In genomic region chr5:53809115-53809991, GRCm38 (mm10) we compare ENCODE assay signal across 8 mouse cellular contexts. TPM values are rescaled to one million over a fixed set of nuclear protein-coding genes. Genes with fewer than 3 reads are reported as not detected.
DNase-seq lines count a peak whose midpoint lies in the region; ATAC-seq and TF ChIP-seq lines count a peak whose summit lies in the region.

Gene Tbc1d19, plus strand, starts transcription at chr5:53809606.

- H3K36me3 ChIP-seq in hindbrain, postnatal 0 days (ENCODE audit: insufficient read depth, low read length), result no peaks in the 10 kb centered on the region
- no peaks in the 10 kb centered on the region for H3K36me3 ChIP-seq in macrophage (ENCODE audit: inconsistent target)

- DNase-seq in gastrocnemius, adult 8-10 months (ENCODE audit: low spot score in 2 of 2), result peak; percentile 63 to 67
- peak; percentile 95 for DNase-seq in hindbrain, postnatal 0 days (ENCODE audit: low spot score)
- DNase-seq in left cerebral cortex, adult 2 months (ENCODE audit: extremely low spot score in 1 of 2, low spot score in 2 of 2), result peak; percentile 85 to 87
- peak; percentile 61 for DNase-seq in retina, postnatal 7 days (ENCODE audit: low read depth, low spot score)
- DNase-seq in urinary bladder, adult 18-20 months (ENCODE audit: low spot score in 2 of 2), result peak; percentile 68 to 83

- no peak within 1 kb of the TSS for H3K27ac ChIP-seq in cortical plate, adult 2 months (ENCODE audit: insufficient read depth, low read length)
- peak within 1 kb of the TSS; percentile 71 for H3K27ac ChIP-seq in hindbrain, postnatal 0 days
- H3K27ac ChIP-seq in left cerebral cortex, adult 2 months, result peak within 1 kb of the TSS; percentile 20; the same call in 1 of the 2 replicates
- no peak within 1 kb of the TSS for H3K27ac ChIP-seq in macrophage

- H3K9ac ChIP-seq in hindbrain, postnatal 0 days (replicated peaks; ENCODE audit: low read length), result peak within 1 kb of the TSS; percentile 71

- TF ChIP-seq CTCF in cortical plate, adult 2 months (IDR thresholded peaks at IDR 0.05; ENCODE audit: extremely low read depth, insufficient read depth, low read length), result no peak
- no peak for TF ChIP-seq CTCF in hindbrain, postnatal 0 days (IDR thresholded peaks at IDR 0.05; ENCODE audit: low read depth)
- no peak for TF ChIP-seq CTCF in left cerebral cortex, adult 2 months (IDR thresholded peaks at IDR 0.05)

- no peaks in the 10 kb centered on the region for H3K9me3 ChIP-seq in hindbrain, postnatal 0 days (ENCODE audit: low read length)

- 5% methylated on average over 36 of the region's 36 CpGs for WGBS in hindbrain, postnatal 0 days
- 7% methylated on average over 36 of the region's 36 CpGs for WGBS in macrophage (ENCODE audit: missing documents)

- H3K79me2 ChIP-seq in macrophage (ENCODE audit: inconsistent target), result peaks cover 15% of the 10 kb centered on the region; the same call in 1 of the 2 replicates

- peak; percentile 56; the same call in 1 of the 2 replicates for TF ChIP-seq POLR2A in cortical plate, adult 2 months (IDR thresholded peaks at IDR 0.05; ENCODE audit: extremely low read depth, insufficient read depth, low read length)

- peak within 1 kb of the TSS; percentile 83 for H3K4me2 ChIP-seq in hindbrain, postnatal 0 days (ENCODE audit: low read depth, low read length)

- H3K4me3 ChIP-seq in cortical plate, adult 2 months (ENCODE audit: insufficient read depth, low read length), result peak within 1 kb of the TSS; percentile 75
- H3K4me3 ChIP-seq in hindbrain, postnatal 0 days (ENCODE audit: low read length), result peak within 1 kb of the TSS; percentile 93
- peak within 1 kb of the TSS; percentile 94 for H3K4me3 ChIP-seq in left cerebral cortex, adult 2 months
- peak within 1 kb of the TSS; percentile 90 for H3K4me3 ChIP-seq in macrophage (ENCODE audit: inconsistent target)

- no peaks in the 10 kb centered on the region for H3K27me3 ChIP-seq in hindbrain, postnatal 0 days (ENCODE audit: insufficient read depth, low read length)

- H3K4me1 ChIP-seq in cortical plate, adult 2 months (ENCODE audit: control insufficient read depth, insufficient read depth, low read length), result no peaks in the 10 kb centered on the region; the same call in 1 of the 2 replicates
- peaks cover 7% of the 10 kb centered on the region; the same call in 1 of the 2 replicates for H3K4me1 ChIP-seq in hindbrain, postnatal 0 days (ENCODE audit: insufficient read depth, low read length)

- peak; percentile 80 for ATAC-seq in activated CD4-positive, CD25-positive, alpha-beta regulatory T cell, adult 4 months
- ATAC-seq in hindbrain, postnatal 0 days, result peak; percentile 99

- intact Hi-C loops in left cerebral cortex, adult 2 months (cut with DNase I), result no loop called here

RNA-seq across cellular contexts. Expression of gene Tbc1d19, which starts in this region (rescaled TPM):
- 1 to 10 TPM; 5.3 to 6.8 TPM for polyA plus RNA-seq in activated CD4-positive, CD25-positive, alpha-beta regulatory T cell, adult 4 months (2017; shearing (Covaris generic))
- polyA plus RNA-seq in cortical plate, adult 2 months (2012; rRNA removed), result 55.1 and 58.9 TPM in 2 replicates
- 10 to 100 TPM; 17.4 to 28.3 (median 20.6) TPM for total RNA-seq in gastrocnemius, adult 8-10 months (2022)
- total RNA-seq in hindbrain, postnatal 0 days (2014; rRNA removed), result 39.7 and 45.6 TPM in 2 replicates
- 45.4 and 52.4 TPM in 2 replicates for polyA plus RNA-seq in hindbrain, postnatal 0 days (2015; fragmentation: Nextera tagmentation; extraction: Ambion mirVana)
- total RNA-seq in left cerebral cortex, adult 2 months (2021), result 10 to 100 TPM; 45.2 to 48.7 TPM
- total RNA-seq in macrophage (2018; cell fraction: chromatin; rRNA removed), result 100 to 1,000 TPM in 18 of 26 experiments, 10 to 100 TPM in 8; 48.2 to 159 (median 118) TPM
- 10 to 100 TPM in 21 of 26 experiments, 1 to 10 TPM in 5; 9.2 to 15.8 (median 12.1) TPM for total RNA-seq in macrophage (2018; cell fraction: cytosol; rRNA removed)
- 100 to 1,000 TPM in 1 of 26 experiments, 10 to 100 TPM in 25; 15.8 to 101 (median 46.8) TPM for total RNA-seq in macrophage (2018; cell fraction: nucleus; rRNA removed)
- polyA plus RNA-seq in macrophage (2018), result 14.0 to 24.8 TPM (median 14.3 TPM) in 3 replicates

Comparison
In these comparisons a context has a peak if more than half of its experiments do, and no peak if none do; other contexts are left out.
1. H3K27ac ChIP-seq: peak in hindbrain, postnatal 0 days (single experiment) and left cerebral cortex, adult 2 months (single experiment); none in cortical plate, adult 2 months (single experiment) and macrophage (single experiment).
2. Peak in every context shown above with its lines, with median percentiles within 50 percentile points of each other: H3K4me3 ChIP-seq and DNase-seq.